ENCODE assay signal across 31 mouse cellular contexts in the genomic region with DNA sequence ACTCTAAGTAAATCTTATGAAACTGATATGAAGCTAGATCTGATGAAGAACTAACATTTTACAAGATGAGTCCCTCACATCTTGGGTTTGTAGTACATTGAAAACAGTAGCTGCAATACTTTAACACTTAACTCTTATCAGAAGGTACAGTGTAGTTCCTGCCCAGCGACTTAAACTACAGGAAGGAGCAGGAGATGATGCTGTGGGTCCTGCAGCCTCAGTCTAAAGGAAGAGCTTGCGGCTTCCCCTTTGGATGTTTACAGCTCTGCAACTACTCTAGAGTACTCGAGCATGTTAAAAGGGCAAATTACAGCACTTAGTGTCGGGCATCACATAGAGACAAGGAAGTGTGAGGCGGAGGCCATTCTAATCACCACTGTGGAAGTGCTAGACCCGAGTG. TPM values are rescaled to one million over a fixed set of nuclear protein-coding genes. Genes with fewer than 3 reads are reported as not detected.
"Had no signal": no experiment of that assay in that cellular context is flagged by ENCODE, and none has a peak within 500 bp of the region (broad histone marks: within the 10 kb centered on the region; RNA-seq: fewer than 3 reads in every experiment).

No protein-coding gene starts in this region.

- H3K4me2 ChIP-seq: kidney, embryonic 15.5 days; limb, embryonic 12.5 days; limb, embryonic 15.5 days; liver, embryonic 11.5 days; lung, embryonic 14.5 days; midbrain, embryonic 13.5 days; neural tube, embryonic 12.5 days; neural tube, embryonic 15.5 days had no signal

- H3K36me3 ChIP-seq: kidney, embryonic 15.5 days; midbrain, embryonic 10.5 days; midbrain, embryonic 13.5 days; neural tube, embryonic 12.5 days; neural tube, embryonic 15.5 days had no signal

- ATAC-seq: liver, postnatal 0 days; lung, postnatal 0 days; midbrain, embryonic 13.5 days; midbrain, embryonic 16.5 days had no signal

- H3K27me3 ChIP-seq: kidney, embryonic 15.5 days; limb, embryonic 12.5 days; limb, embryonic 15.5 days; midbrain, embryonic 13.5 days; neural tube, embryonic 12.5 days; neural tube, embryonic 15.5 days had no signal

- DNase-seq: kidney, adult 11 months; kidney, adult 8-10 months; kidney, postnatal 10 days; kidney, postnatal 36 days; layer of hippocampus, postnatal 36 days; liver, postnatal 0 days; right cerebral cortex, adult 18-20 months; right cerebral cortex, postnatal 14 days; right cerebral cortex, postnatal 4 days; thymus, adult 2 months; thymus, postnatal 14 days; thymus, postnatal 4 days had no signal

- H3K9me3 ChIP-seq: kidney, embryonic 15.5 days; limb, embryonic 12.5 days; limb, embryonic 15.5 days; midbrain, embryonic 10.5 days; midbrain, embryonic 13.5 days; neural tube, embryonic 12.5 days; neural tube, embryonic 15.5 days had no signal

- H3K9ac ChIP-seq: kidney, embryonic 15.5 days; limb, embryonic 12.5 days; limb, embryonic 15.5 days; liver, embryonic 14.5 days; liver, postnatal 0 days; lung, embryonic 14.5 days; midbrain, embryonic 13.5 days; neural tube, embryonic 12.5 days; neural tube, embryonic 15.5 days had no signal

- H3K4me1 ChIP-seq: kidney, embryonic 15.5 days; limb, embryonic 12.5 days; limb, embryonic 15.5 days; midbrain, embryonic 10.5 days; midbrain, embryonic 13.5 days; neural tube, embryonic 12.5 days; neural tube, embryonic 15.5 days had no signal

- H3K27ac ChIP-seq: kidney, embryonic 15.5 days; left cerebral cortex, adult 2 months; limb, embryonic 12.5 days; limb, embryonic 15.5 days; liver, embryonic 14.5 days; midbrain, embryonic 10.5 days; midbrain, embryonic 13.5 days; neural tube, embryonic 12.5 days; neural tube, embryonic 15.5 days; stomach, postnatal 0 days had no signal

- H3K4me3 ChIP-seq: kidney, embryonic 15.5 days; left cerebral cortex, adult 2 months; limb, embryonic 12.5 days; limb, embryonic 15.5 days; midbrain, embryonic 10.5 days; midbrain, embryonic 13.5 days; neural tube, embryonic 12.5 days; neural tube, embryonic 15.5 days had no signal

RNA-seq across cellular contexts. Expression of gene Gm17622, which starts 15.8 kb away (rescaled TPM):
- total RNA-seq: layer of hippocampus, adult 8-10 months; layer of hippocampus, postnatal 10 days; layer of hippocampus, postnatal 36 days; left cerebral cortex, adult 2 months; left cerebral cortex, postnatal 10 days; left cerebral cortex, postnatal 36 days had no signal
- polyA plus RNA-seq: kidney, embryonic 15.5 days; limb, embryonic 12.5 days; limb, embryonic 15.5 days; liver, embryonic 11.5 days; liver, embryonic 14.5 days; liver, postnatal 0 days; lung, embryonic 14.5 days; lung, postnatal 0 days; midbrain, embryonic 10.5 days; midbrain, embryonic 13.5 days; midbrain, embryonic 16.5 days; neural tube, embryonic 12.5 days; neural tube, embryonic 15.5 days; stomach, embryonic 14.5 days; stomach, postnatal 0 days; thymus, adult 2 months had no signal

RNA-seq across cellular contexts. Expression of gene Ankdd1b, which starts 35.3 kb away (rescaled TPM):
- polyA plus RNA-seq: liver, postnatal 0 days; lung, embryonic 14.5 days; midbrain, embryonic 10.5 days; midbrain, embryonic 13.5 days; midbrain, embryonic 16.5 days; neural tube, embryonic 15.5 days had no signal
